Mouse (Mus musculus) spleen, adult 2 months (tissue): Measurements from ENCODE around the gene Zfhx3.

Experiments used
- CTCF ChIP-seq: fragments of 200-500 bp; IDR thresholded peaks from 2 replicates; pipeline ENCODE4 v1.5.1; 2011; ENCODE audit warnings: mild to moderate bottlenecking, inconsistent platforms; ENCODE audit not compliant: insufficient read depth, insufficient read length, insufficient replicate concordance; ENCODE audit errors: extremely low read depth
- POLR2A ChIP-seq: fragments of 200-500 bp; IDR thresholded peaks from 2 replicates; pipeline ENCODE4 v1.6.1; 2011; ENCODE audit warnings: low read depth, low read length, inconsistent platforms

DNA sequence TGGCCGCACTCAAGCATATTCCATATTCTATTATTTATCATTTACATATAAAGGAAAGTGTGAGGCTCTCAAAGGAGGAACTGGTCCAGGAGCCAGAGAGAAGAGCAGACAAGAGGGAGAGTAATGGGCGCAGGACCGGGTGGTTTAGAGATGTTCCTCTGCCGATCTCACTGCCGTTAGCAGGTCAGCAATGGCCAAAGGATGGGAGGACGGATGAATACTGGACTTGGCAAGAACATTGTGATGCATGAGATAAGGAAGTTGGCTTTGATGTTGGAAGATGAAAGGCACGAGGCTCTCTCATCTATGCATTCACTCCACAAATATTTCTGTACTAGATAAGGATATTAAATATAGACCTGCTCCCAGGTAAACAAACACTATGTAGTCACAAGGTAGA, 648.6 kb downstream of the Zfhx3 start:
- TF ChIP-seq CTCF (no peak), POLR2A (no peak)
